Mouse (Mus musculus) embryo, embryonic 11.5 days (tissue): ENCODE data around the gene Fez2.

Source experiments
- DNase-seq: peaks from one replicate; pipeline ENCODE4 v3.0.0-alpha.2; 2012; ENCODE audit warnings: low read depth, low spot score

The Fez2 gene

GRCm38 (mm10) chr17:78368481-78368880, 49.5 kb downstream of the Fez2 start:
- DNase-seq = no peak

GRCm38 (mm10) chr17:78366070-78366469, 51.9 kb downstream of the Fez2 start:
- no peak for DNase-seq

DNA sequence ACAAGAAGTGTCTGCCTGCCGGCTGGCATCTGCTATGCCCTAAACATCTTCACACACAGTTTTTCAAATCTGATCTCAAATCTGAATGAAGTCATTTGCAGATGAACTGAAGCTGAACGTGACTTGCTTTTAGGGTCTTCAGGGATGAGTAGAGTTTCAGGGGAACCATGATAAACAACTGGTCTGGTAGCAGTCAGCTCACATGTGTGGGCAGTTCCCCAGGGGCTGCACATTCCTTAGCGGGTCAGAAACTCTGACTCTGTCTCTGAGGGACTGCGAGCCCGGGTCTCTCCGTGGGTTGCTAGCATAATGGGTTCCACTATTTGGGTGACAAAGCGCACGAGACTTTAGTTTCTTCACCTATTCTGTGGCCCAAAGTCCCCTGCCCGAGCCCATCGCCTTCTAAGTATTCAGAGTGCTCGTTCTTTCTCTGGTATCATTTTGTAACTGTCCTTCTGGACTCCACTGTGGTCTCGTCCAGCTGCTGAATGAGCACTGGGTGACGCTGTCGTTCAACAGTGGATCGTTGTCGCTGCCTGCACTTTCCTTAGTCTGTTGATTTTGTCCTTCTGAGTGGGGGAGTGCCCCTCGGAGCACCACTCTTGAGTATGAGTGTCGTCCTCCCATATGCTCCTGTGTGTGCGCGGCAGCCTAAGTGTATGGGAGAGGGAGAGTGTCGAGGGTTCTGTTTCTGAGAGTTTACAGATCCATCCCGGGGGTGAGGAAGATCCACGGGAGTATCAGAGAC, 53.2 kb downstream of the Fez2 start:
- DNase-seq = no peak

- no peak for DNase-seq
These were observed 55.8 kb downstream of the Fez2 start for GRCm38 (mm10) chr17:78361939-78362728.

GRCm38 (mm10) chr17:78358251-78358726, 59.7 kb downstream of the Fez2 start:
- DNase-seq = no peak

DNA sequence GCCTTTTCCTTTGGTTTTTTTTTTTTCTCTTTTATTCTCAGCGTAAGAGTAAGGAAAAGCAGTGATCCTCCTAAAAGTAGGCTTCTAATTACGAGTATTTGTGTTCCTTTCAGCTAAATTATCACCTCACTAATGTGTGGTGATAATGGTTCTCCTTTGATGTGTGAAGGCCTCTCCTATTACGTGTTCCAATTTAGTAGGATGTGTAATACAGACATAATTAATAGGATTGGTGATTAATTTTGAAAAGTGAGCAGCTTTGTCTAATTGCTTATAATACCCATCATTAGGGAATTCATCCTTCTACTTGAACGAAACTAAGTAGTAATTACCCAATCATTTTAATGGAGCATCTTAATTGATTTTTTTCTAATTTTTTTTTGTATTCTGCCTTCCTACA, 60.2 kb downstream of the Fez2 start:
- no peak for DNase-seq

GRCm38 (mm10) chr17:78355611-78356010, 62.3 kb downstream of the Fez2 start:
- DNase-seq = no peak

DNA sequence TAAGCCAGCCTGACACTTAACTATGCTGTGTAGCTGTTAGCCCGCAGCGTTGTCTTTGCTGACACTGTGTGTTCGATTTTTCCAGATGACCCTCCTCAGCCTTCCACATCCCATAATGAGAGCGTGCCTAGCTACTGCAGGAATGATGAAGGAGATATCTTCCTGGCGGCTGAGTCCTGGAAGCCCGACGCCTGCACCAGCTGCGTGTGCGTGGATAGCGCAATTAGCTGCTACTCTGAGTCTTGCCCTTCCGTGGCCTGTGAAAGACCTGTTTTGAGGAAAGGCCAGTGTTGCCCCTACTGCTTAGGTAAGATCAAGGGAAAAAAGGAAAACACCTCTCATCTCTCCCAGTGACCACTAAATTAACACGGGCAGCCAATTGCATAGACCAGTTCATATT, 63.1 kb downstream of the Fez2 start:
- DNase-seq = no peak

GRCm38 (mm10) chr17:78354411-78354810, 63.5 kb downstream of the Fez2 start:
- DNase-seq = no peak

DNA sequence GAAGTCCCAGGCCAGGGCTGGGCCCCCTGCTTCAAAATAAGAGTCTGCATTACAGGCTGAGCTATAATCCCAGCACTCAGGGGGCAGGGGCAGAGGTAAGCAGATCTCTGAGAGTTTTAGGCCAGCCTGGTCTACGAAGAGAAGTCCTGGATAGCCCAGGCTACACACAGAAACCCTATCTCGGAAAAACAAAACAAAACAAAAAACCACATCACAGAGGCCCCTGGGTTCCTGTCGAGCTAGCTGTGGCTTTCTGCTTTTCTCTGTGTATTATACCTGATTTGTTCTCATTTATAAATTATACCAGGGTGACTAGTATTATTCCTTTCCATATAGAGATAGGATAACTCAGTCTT, 65.5 kb downstream of the Fez2 start:
- no peak for DNase-seq

DNA sequence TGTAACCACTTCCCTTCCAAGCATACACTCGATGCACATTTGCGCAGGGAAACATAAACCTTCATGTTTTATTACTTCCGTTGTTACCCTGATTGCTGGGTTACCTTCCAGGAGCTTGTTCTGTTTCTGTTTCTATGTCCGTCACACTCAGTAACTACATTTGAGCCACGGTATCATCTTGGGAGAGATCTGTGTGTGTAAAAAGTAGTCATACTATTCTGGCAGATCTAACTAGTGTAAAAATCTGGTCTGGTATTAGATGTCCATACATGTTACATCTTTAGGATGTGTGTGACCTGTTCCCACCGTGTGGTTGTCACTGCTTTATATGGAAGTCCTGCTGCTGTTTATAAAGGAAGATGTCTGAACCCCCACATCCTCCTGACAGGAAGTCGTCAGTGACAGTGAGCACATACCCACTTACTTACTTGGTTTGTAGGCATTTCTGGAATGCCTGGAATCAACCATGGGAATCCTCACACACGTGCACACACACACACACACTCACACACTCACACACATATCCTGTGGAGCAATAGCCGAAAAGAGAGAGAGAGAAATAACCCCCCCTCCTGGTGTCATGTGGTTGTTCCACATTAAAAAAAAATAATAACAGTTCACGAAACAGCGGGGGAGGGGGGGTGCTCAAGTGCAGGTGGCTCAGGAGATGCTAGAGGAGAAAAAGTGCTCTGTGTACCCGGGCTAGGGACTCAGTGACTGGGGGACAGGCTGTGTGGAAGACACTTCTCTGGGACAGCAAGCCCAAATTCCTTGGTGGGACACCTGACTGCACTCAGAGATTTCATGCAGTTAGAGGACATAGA, 66.1 kb downstream of the Fez2 start:
- no peak for DNase-seq

DNA sequence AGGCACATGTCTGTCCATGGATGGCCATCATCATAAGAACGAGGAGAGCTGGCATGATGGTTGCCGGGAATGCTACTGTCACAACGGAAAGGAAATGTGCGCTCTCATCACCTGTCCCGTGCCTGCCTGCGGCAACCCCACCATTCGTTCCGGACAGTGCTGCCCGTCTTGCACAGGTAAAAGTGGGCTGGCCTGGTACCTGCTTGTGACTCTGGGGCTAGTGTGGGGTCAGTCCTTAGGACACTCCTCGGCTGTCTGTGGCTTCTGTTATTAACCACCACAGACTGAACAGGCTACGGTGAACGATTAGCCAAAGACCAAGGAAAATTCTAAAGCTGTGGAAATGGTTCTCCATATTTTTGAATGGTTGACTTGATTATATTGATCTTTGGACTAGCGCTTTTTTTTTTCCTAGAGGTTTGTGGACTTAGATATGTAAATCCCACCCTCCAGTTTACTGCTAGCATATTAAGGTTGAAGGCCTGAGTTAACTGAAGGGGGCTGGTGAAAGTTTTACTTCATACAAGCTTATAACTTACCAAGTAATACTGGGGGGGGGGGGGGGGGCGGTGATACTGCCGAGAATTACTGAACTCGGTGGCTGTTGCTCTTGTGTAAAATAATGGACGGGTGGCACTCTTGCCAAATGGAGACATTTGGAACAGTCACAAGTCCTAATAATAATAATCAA, 70.7 kb downstream of the Fez2 start:
- no peak for DNase-seq

- DNase-seq = no peak
These were observed 74.3 kb downstream of the Fez2 start for GRCm38 (mm10) chr17:78343688-78344087.

- DNase-seq = no peak
These were observed 82.7 kb downstream of the Fez2 start for GRCm38 (mm10) chr17:78335250-78335649.

- no peak for DNase-seq
These were observed 84.7 kb downstream of the Fez2 start for GRCm38 (mm10) chr17:78333275-78333674.

- DNase-seq = no peak
These were observed 86.5 kb downstream of the Fez2 start for GRCm38 (mm10) chr17:78331438-78331837.

- peak; percentile 17 for DNase-seq
These were observed 89.7 kb downstream of the Fez2 start for GRCm38 (mm10) chr17:78328287-78328686.

DNA sequence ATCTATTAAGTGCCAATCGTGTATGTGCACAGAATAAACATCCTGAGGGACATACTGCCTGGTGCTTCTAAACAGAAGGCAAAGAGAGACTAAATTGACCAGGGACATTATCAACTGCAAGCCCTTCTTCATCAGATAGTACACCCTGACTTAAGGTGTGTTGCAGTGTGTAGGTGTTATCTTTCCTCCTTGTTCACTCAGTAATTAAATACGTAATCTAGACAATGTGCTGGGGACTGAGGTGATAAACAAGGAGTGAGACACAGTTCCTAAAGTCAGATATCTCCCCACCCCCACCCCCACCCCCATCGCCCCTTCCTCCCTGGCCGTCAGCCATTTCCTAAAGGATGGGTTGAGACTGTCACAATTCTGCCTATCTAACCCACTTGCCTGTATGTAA, 90.8 kb downstream of the Fez2 start:
- DNase-seq = no peak

GRCm38 (mm10) chr17:78326381-78326780, 91.6 kb downstream of the Fez2 start:
- DNase-seq = no peak

- DNase-seq = no peak
These were observed 92.1 kb downstream of the Fez2 start for GRCm38 (mm10) chr17:78325761-78326332.
